Mouse (Mus musculus): ENCODE data around the gene Nek3.
A peak's percentile ranks its signal among the peaks of the same experiment; 100 is the strongest.
"Not testable (repeated sequence)": the region's sequence is repeated elsewhere in the genome, so short reads cannot be mapped to it uniquely, and the experiment has no call there.

Gene Nek3

DNA sequence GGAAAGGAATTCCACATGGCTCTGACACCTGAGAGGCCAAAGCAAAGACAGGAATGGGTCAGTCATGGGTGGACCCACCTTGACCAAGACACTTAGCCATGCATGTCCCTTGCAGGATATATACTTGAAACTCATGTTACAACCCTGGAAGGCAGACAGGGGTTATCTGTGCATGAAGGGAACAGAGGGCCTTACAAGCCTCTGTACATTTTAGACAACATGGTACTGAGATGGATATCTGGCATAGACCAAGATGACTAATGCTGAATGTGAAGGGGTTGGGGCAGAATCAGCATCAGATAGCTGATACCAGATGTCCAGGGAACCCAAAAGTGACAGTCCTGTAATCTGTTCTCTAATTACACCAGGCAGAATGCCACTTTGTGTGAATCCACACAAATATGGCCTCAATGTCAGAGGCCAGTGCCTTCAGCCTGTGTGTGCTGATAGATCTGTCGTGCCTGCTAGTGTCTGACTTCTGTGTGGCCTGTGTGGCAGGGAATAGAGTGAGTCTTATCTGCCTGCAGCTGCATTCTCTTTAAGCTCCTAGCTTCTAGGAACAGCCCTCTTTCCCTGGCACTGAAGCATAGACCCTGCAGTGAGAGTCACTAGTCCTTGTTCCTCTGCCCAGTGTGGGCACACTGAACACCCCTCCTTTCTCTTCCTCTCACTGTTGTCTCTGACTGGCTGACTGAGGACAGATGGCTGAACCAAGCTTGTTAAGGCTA, 22.3 kb downstream of the Nek3 start:
- no peak for DNase-seq (ENCODE audit: low read depth, low spot score)

DNA sequence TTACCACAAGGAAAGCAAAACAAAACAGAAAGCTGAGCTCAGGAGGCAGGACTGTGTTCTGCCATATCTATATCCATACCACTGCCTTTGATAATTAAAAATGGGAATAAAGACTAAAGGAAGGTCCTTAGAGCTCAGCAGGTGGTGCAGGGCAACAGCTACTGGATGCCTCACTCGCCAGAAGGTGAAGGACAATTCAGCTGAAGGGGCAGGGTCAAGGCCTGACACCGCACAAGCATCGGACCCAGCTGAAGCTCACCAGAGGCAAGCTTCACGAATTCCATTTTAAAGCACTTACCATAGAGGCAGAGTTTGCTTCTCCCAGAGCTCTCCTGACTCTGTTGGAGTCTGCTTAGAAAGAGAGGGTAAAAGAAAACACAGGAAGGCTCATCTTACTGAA, 23.6 kb downstream of the Nek3 start:
- no peak for DNase-seq (ENCODE audit: low read depth, low spot score)

DNA sequence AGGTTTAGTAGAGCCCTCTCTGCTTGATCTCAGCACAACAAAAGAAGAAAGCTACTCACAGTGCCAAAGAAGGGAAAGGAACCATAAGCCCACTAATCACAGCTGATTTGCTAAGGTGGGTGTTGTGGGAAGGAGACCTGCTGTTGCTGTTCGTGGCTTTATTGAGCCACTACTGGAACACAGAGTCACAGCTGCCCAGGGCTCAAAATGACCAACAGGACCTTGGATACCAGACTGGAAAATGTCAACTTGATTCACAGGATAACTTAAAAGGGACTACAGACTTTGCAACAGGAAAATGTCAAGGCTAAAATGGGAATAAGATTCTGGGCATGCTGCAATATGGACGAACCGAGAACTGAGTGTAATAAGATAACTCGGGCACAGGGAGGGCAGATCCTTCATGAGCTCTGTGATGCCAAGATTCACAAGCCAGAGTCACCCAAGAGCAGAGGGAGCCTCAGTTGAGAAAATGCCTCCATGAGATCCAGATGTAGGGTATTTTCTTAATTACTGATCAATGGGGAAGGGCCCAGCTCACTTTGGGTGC, 24.3 kb downstream of the Nek3 start:
- DNase-seq (ENCODE audit: low read depth, low spot score) = no peak

DNA sequence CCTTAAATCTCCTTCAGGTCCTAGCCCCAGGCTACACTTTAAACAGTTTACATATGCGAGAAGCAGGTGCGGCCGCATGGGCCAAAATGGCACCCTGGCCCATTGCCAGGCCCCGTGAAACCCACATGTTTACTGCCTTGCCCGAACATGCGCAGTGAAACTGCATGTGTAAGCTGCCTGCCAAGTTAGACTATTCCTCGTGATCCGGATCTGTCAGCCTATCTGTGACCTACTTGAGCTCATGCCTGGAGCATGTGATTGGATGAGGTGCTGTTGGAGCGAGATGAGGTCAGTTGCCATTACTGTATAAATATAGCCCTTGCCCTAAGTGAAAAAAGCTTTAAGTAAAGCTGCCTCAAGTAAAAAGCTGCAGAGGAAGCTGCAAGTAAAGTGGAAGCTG, 29.8 kb downstream of the Nek3 start:
- DNase-seq (ENCODE audit: low read depth, low spot score) = not testable (repeated sequence)

DNA sequence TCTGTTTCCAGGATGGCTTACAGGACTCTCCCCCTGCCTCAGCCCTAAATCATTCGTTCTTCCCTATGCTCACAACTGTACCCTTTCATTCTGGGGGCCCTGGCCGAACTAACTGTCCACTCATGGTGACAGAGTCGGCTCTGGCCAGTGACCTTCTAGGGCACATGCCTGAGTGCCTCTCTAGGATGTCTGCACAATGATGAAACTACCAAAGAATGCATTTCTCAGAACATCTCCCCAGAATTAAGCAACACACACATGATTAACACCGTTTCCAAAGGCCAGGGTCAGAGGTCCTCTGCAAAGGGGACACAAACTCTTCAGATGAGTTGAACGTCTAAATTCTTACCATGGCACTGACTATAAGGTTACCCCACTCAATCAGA, 31.5 kb downstream of the Nek3 start:
- DNase-seq (ENCODE audit: low read depth, low spot score) = no peak

DNA sequence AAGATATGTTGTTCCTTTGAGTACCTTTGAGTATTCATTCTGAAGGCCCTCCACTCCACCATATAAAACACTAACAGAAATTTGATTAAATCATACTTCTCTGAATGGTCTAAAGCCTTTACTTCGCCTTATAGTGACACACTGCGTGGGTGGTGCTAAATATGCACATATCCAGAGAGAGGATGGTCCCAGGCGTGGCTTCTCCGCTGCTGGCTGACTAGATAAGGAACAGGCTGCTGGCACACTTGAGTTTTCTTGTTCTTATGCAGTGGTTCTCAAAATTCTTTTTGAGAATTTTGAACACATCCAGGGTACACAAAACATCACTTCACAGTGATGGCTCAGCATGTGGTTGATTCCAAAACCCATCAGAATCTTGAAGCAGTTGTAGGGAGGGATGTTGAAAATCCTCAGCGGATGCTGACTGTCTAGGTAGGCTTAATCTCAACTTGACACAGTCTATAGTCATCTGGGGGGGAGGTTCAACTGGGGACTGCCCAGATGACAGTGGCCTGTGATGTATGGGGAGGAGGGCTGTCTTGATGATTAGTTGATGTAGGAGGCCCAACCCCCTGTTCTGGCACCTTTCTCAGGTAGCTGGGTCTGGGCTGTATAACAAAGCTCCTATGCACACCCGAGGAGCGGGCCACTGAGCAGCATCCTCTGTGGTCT, 32.0 kb downstream of the Nek3 start:
- no peak for DNase-seq (ENCODE audit: low read depth, low spot score)

DNA sequence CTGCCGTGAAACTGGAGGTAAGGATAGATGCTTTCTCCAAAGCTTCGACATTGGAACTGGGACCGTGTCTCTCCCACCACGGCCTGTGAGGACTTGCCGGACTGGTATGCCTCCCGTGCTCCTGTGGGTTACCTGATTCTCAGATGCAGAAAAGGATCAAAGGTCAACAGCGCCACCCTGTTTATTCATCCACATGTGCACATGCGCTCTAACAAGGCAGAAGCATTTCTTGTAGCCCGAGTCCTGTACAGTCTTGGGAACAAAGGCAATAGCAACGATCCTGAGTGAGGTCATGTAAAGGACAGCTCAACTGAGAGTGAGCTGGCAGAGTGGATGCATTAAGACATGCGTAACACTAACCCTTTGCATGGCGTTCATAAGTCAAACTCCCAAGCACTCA, 34.2 kb downstream of the Nek3 start:
- DNase-seq (ENCODE audit: low read depth, low spot score) = no peak

DNA sequence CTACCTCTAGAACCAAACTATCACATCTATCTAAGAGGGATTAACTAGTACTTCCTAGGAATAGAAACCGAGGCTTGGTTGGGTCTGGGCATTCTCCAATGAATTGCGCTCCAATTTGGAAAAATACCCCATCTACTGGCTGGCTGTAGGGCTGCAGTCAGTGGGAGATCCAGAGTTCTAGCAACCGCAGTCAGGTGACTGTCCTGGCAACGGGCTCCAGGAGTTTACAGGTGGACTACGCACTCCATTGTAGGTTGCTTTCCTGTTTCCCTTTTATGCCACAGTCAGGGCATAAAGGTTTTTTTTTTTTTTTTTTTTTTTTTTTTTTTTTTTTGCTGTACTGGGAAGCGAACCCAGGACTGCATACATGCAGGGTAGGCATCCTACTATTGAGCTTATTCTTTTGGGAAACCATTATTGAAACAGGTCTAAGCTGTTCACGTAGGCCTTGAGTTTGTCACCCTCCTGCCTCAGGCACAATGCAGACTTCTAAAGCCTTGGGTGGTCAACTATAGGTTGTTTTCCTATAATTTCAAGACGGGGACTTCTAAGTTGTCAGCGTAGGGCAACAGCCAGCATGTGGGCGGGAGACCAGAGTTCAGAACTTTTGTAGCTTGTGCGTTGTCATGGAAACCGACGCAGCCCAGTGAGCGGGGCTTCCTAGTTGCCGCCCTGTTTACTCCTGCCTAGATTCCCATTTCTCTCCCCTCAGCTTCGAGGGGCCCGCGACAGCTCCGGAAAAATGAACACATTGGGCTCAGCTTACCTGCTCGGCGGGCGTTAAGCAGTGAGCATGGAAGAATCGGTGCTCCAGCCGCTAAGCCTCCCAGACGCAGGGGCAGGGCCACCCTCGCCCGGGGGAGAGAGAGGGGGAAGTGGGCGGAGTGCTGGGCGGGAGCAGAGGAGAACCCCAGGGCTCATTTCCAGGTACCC, 41.7 kb downstream of the Nek3 start, which contains the start of gene Nek5:
Gene Nek5 (minus strand): TSS at position 834 of the 933 bp plus-strand sequence.
- DNase-seq (ENCODE audit: low read depth, low spot score) = peak; percentile 72

DNA sequence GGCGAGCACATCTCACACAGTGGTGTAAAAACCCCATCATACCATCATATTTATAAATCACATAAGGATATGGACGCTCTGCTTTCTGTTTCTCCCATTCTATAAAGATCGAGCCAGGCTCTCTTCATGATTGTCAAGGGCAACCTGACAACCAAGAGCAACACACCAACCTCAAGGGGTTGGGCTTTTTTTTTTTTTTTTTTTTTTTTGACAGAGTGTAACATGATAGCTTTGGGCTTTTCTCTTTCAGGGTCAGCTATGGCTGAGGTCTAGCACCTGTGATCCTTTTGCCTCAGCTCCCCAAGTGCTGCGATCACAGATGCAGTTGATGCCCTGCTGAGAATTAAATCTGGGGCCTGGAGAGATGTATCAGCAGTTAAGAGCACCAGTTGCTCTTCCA, 59.2 kb downstream of the Nek3 start:
- DNase-seq (ENCODE audit: low read depth, low spot score) = no peak

DNA sequence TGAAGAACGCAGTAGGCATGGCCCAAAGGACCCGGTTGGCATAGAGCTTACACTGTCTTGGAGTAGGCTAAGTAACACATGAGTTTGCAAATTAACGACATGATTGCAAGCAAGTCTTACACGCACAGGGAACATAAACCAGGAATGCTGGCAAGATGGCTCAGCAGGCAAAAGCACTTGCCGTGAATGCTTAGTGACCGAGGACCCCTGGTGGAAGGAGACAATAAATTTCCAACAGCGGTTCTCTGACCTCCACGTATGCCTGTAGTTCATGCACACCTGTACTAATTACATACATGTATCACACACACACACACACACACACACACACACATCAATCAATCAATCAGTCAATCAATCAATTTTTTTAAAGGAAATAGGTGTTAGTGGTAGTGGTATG, 74.7 kb downstream of the Nek3 start:
- peak; percentile 5 for DNase-seq (ENCODE audit: low read depth, low spot score)

DNA sequence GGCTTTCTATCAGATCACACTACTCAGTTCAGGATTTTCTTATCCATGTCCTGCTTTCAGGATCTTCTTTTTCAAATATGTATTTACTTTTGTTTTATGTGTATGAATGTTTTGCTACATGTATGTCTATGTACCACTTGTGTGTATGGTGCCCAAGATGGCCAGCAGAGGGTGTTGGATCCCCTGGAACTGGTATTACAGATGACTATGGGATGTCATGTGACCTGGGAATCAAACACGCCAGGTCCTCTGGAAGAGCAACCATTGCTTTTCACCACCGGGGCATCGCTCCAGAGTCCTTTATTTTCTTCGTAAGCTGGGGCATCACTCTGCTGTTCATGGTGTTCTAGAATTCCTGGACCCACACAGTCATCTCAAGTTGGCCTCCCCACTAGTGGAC, 77.0 kb downstream of the Nek3 start:
- DNase-seq (ENCODE audit: low read depth, low spot score) = no peak

DNA sequence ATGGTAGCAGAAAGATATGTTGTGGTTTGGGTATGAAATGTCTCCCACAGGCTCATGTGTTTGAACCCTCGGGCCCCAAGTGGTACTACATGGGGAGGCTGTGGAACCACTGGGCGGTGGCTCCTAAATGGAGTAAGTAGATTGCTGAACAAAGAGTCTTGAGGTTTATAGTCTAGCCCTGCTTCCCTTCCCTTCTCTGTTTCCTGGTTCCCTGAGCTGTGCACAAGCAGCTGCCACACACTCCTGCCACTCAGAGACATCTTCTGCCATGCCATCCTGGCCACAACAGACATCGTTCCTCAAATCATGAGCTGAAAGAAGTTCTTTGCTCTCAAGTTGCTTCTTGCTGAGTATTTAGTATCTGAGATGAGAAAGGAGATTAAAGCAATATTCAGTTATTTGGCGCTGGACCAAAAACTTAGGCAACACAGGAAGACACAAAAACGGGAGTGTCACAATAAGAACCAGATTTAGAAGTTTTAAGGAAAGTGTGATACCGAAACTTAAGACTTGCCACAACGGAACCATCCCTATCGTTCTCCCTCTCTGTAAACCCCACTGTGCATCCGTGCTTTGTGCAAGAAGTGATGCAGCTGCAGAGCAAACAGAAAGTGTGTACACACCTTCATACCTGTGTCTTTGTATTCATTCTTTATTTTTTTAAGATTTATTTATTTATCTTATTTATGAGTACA, 86.8 kb downstream of the Nek3 start:
- no peak for DNase-seq (ENCODE audit: low read depth, low spot score)

Measured in CD4-positive, CD25-positive, alpha-beta regulatory T cell, adult 2 months (primary cell).